16 mouse cellular contexts compared by ENCODE assay signal in genomic region chr2:102316540-102316939, GRCm38 (mm10).
DNase-seq lines count a peak whose midpoint lies in the region; ATAC-seq lines count a peak whose summit lies in the region.
"Had no signal": no experiment of that assay in that cellular context is flagged by ENCODE, and none has a peak within 500 bp of the region (broad histone marks: within the 10 kb centered on the region; RNA-seq: fewer than 3 reads in every experiment).

No protein-coding gene starts in this region.

- no peak overlapping the region for H3K4me3 ChIP-seq in forebrain, embryonic 14.5 days (ENCODE audit: low read depth, low read length)
- H3K4me3 ChIP-seq in forebrain, embryonic 12.5 days (replicated peaks): no peak overlapping the region
- H3K4me3 ChIP-seq: hindbrain, embryonic 15.5 days; limb, embryonic 12.5 days; liver, embryonic 15.5 days; midbrain, embryonic 13.5 days had no signal

- peaks cover 13% of the 10 kb centered on the region for H3K4me1 ChIP-seq in forebrain, embryonic 14.5 days (ENCODE audit: control insufficient read depth, insufficient read depth, low read length)
- 0 out of 2 replicates have a peak, but pooled peaks cover 3% of the 10 kb centered on the region for H3K4me1 ChIP-seq in forebrain, embryonic 12.5 days
- H3K4me1 ChIP-seq: liver, embryonic 15.5 days had no signal

- H3K4me2 ChIP-seq in forebrain, embryonic 14.5 days (ENCODE audit: low read length): no peak overlapping the region
- H3K4me2 ChIP-seq in forebrain, embryonic 12.5 days: no peak overlapping the region
- H3K4me2 ChIP-seq: hindbrain, embryonic 15.5 days; limb, embryonic 12.5 days; liver, embryonic 15.5 days; midbrain, embryonic 13.5 days had no signal

- DNase-seq in forebrain, embryonic 14.5 days (ENCODE audit: low spot score): peak; percentile 62
- peak; percentile 61 to 69 for DNase-seq in right cerebral cortex, adult 2 months (ENCODE audit: low spot score in 2 of 2)
- no peak for DNase-seq in right cerebral cortex, postnatal 14 days
- peak; percentile 58 to 72 for DNase-seq in left cerebral cortex, adult 18-20 months (ENCODE audit: low spot score in 2 of 2)
- DNase-seq in telencephalon, adult 2 months (ENCODE audit: low read depth, low spot score): peak; percentile 86
- DNase-seq in kidney, adult 9 months: no peak
- no peak for DNase-seq in embryo, embryonic 9.5 days (ENCODE audit: extremely low spot score)
- DNase-seq: adrenal gland, adult 8-10 months; kidney, adult 18-20 months; lung, postnatal 36 days; thymus, adult 18-20 months had no signal

- no peak overlapping the region for H3K9ac ChIP-seq in forebrain, embryonic 14.5 days (ENCODE audit: low read length)
- H3K9ac ChIP-seq in forebrain, embryonic 12.5 days: no peak overlapping the region
- H3K9ac ChIP-seq: hindbrain, embryonic 15.5 days; limb, embryonic 12.5 days; liver, embryonic 15.5 days; midbrain, embryonic 13.5 days had no signal

- WGBS in forebrain, embryonic 14.5 days: 63% methylated on average over 3 of the region's 3 CpGs
- 72% methylated on average over 3 of the region's 3 CpGs for WGBS in forebrain, embryonic 12.5 days

- peak; percentile 65; the same call in 1 of the 2 replicates for ATAC-seq in forebrain, embryonic 14.5 days
- ATAC-seq in forebrain, embryonic 12.5 days (ENCODE audit: low FRiP score): no peak
- ATAC-seq: midbrain, embryonic 13.5 days had no signal

- H3K27me3 ChIP-seq in forebrain, embryonic 14.5 days (replicated peaks; ENCODE audit: control insufficient read depth, insufficient read depth, low read length): no peaks in the 10 kb centered on the region
- H3K27me3 ChIP-seq in forebrain, embryonic 12.5 days: no peaks in the 10 kb centered on the region
- H3K27me3 ChIP-seq: hindbrain, embryonic 15.5 days; limb, embryonic 12.5 days; liver, embryonic 15.5 days; midbrain, embryonic 13.5 days had no signal

- no peaks in the 10 kb centered on the region for H3K9me3 ChIP-seq in forebrain, embryonic 14.5 days (replicated peaks; ENCODE audit: control insufficient read depth, low read length)
- H3K9me3 ChIP-seq in forebrain, embryonic 12.5 days: no peaks in the 10 kb centered on the region
- H3K9me3 ChIP-seq: hindbrain, embryonic 15.5 days; limb, embryonic 12.5 days; liver, embryonic 15.5 days; midbrain, embryonic 13.5 days had no signal

- no peaks in the 10 kb centered on the region for H3K36me3 ChIP-seq in forebrain, embryonic 14.5 days (ENCODE audit: control insufficient read depth, insufficient read depth, low read length)
- H3K36me3 ChIP-seq in forebrain, embryonic 12.5 days (replicated peaks): no peaks in the 10 kb centered on the region
- H3K36me3 ChIP-seq: hindbrain, embryonic 15.5 days; limb, embryonic 12.5 days; liver, embryonic 15.5 days; midbrain, embryonic 13.5 days had no signal

- H3K27ac ChIP-seq in forebrain, embryonic 14.5 days (ENCODE audit: low read depth, low read length): peak overlapping the region; percentile 48; the same call in 1 of the 2 replicates
- H3K27ac ChIP-seq in forebrain, embryonic 12.5 days: no peak overlapping the region
- H3K27ac ChIP-seq: hindbrain, embryonic 15.5 days; limb, embryonic 12.5 days; liver, embryonic 15.5 days; midbrain, embryonic 13.5 days had no signal

Comparison
In these comparisons a context has a peak if more than half of its experiments do, and no peak if none do; other contexts are left out.
1. DNase-seq: peak in forebrain, embryonic 14.5 days (single experiment), right cerebral cortex, adult 2 months (2 of 2), left cerebral cortex, adult 18-20 months (2 of 2) and telencephalon, adult 2 months (single experiment); none in right cerebral cortex, postnatal 14 days (single experiment), kidney, adult 9 months (single experiment) and embryo, embryonic 9.5 days (single experiment).